Mouse (Mus musculus) lung, embryonic 16.5 days (tissue): Measurements from ENCODE around the gene Ugt1a10. TPM values are rescaled to one million over a fixed set of nuclear protein-coding genes. Genes with fewer than 3 reads are reported as not detected.
"Not testable (repeated sequence)": the region's sequence is repeated elsewhere in the genome, so short reads cannot be mapped to it uniquely, and the experiment has no call there.

Experiments
- ATAC-seq: fragments of 200-750 bp; cut with Nextera tagmentation; 2 replicates; pipeline ENCODE4 v1.8.0; 2017; ENCODE audit warnings: low read depth, mild to moderate bottlenecking, moderate library complexity
- H3K27ac ChIP-seq: fragments of 300-500 bp; sonication (generic); 2 replicates; pipeline ENCODE4 v1.5.1; 2014; ENCODE audit warnings: mild to moderate bottlenecking, control low read depth, low read length
- H3K27me3 ChIP-seq: fragments of 300-500 bp; sonication (generic); 2 replicates; pipeline ENCODE4 v1.6.1; 2014; ENCODE audit warnings: low read depth, low read length, mixed read lengths; ENCODE audit not compliant: control insufficient read depth, insufficient read depth
- H3K36me3 ChIP-seq: fragments of 300-500 bp; sonication (generic); 2 replicates; pipeline ENCODE4 v1.6.1; 2014; ENCODE audit warnings: low read length; ENCODE audit not compliant: control insufficient read depth, insufficient read depth
- H3K4me1 ChIP-seq: fragments of 300-500 bp; sonication (generic); replicated peaks from 2 replicates; pipeline ENCODE4 v1.6.1; 2014; ENCODE audit warnings: low read length, mixed read lengths; ENCODE audit not compliant: control insufficient read depth, insufficient read depth
- H3K4me2 ChIP-seq: fragments of 300-500 bp; sonication (generic); 2 replicates; pipeline ENCODE4 v1.6.1; 2014; ENCODE audit warnings: low read depth, low read length, control low read depth
- H3K4me3 ChIP-seq: fragments of 300-500 bp; sonication (generic); 2 replicates; pipeline ENCODE4 v1.5.1; 2014; ENCODE audit warnings: mild to moderate bottlenecking, low read length, control low read depth
- H3K9ac ChIP-seq: fragments of 300-500 bp; sonication (generic); 2 replicates; pipeline ENCODE4 v1.6.1; 2014; ENCODE audit warnings: low read length, control low read depth
- H3K9me3 ChIP-seq: fragments of 300-500 bp; sonication (generic); 2 replicates; pipeline ENCODE4 v1.6.1; 2016; ENCODE audit warnings: low read length; ENCODE audit not compliant: control insufficient read depth
- WGBS: fragments of 180-500 bp; shearing (Covaris S2); extraction: QIAGEN DNeasy Blood & Tissue Kit; methylation state at CpG from one replicate; pipeline ENCODE4 v1.1.7; 2014; 5-methylcytosine and 5-hydroxymethylcytosine counted together
- polyA plus RNA-seq: library from polyadenylated mRNA; unstranded; fragments of >200 nt; fragmentation: Nextera tagmentation; extraction: Ambion mirVana; gene quantifications from 2 replicates; pipeline ENCODE4 v1.2.1, GENCODE M21; 2015

Gene Ugt1a10
- polyA plus RNA-seq, 1 experiment from 2014 or later, result not detected

GRCm38 (mm10) chr1:88025244-88025643 lies 29.9 kb upstream of the Ugt1a10 start:
- H3K9me3 ChIP-seq, H3K9ac ChIP-seq, H3K4me3 ChIP-seq, H3K4me2 ChIP-seq, ATAC-seq, H3K36me3 ChIP-seq, H3K27ac ChIP-seq, H3K27me3 ChIP-seq, H3K4me1 ChIP-seq: not testable (repeated sequence)
- WGBS, result 42% methylated on average over 3 of the region's 3 CpGs

GRCm38 (mm10) chr1:88043044-88043443 lies 12.1 kb upstream of the Ugt1a10 start:
- H3K4me3 ChIP-seq, H3K9ac ChIP-seq, H3K36me3 ChIP-seq, H3K4me1 ChIP-seq, H3K9me3 ChIP-seq, H3K27ac ChIP-seq, ATAC-seq, H3K4me2 ChIP-seq, H3K27me3 ChIP-seq: not testable (repeated sequence)
- WGBS, result 65% methylated on average over 1 of the region's 2 CpGs

- not testable (repeated sequence) for H3K27ac ChIP-seq, H3K4me1 ChIP-seq, H3K9ac ChIP-seq, H3K9me3 ChIP-seq, ATAC-seq, H3K27me3 ChIP-seq, H3K4me2 ChIP-seq, H3K36me3 ChIP-seq, H3K4me3 ChIP-seq
- WGBS, result 39% methylated on average over 3 of the region's 5 CpGs
These were observed 10.3 kb upstream of the Ugt1a10 start for GRCm38 (mm10) chr1:88044832-88045437.

GRCm38 (mm10) chr1:88047408-88047807 lies 7.8 kb upstream of the Ugt1a10 start:
- H3K27ac ChIP-seq, result not testable (repeated sequence)

GRCm38 (mm10) chr1:88066472-88067102 lies 11.4 kb downstream of the Ugt1a10 start:
- H3K27me3 ChIP-seq, H3K27ac ChIP-seq, H3K4me3 ChIP-seq, H3K36me3 ChIP-seq, H3K4me2 ChIP-seq, ATAC-seq, H3K9me3 ChIP-seq, H3K9ac ChIP-seq, H3K4me1 ChIP-seq: not testable (repeated sequence)
- WGBS, result 58% methylated on average over 1 of the region's 2 CpGs

More at GRCm38 (mm10) chr1:88047408-88047807, 7.8 kb upstream of the Ugt1a10 start:
- not testable (repeated sequence) for H3K4me1 ChIP-seq, H3K9me3 ChIP-seq, H3K4me3 ChIP-seq, ATAC-seq, H3K27me3 ChIP-seq, H3K9ac ChIP-seq, H3K4me2 ChIP-seq, H3K36me3 ChIP-seq
- WGBS, result 82% methylated on average over 2 of the region's 2 CpGs

- WGBS, result 35% methylated on average over 2 of the region's 2 CpGs
- H3K9me3 ChIP-seq, result no peaks in the 10 kb centered on the region
- no peak for ATAC-seq
- H3K27me3 ChIP-seq, result no peaks in the 10 kb centered on the region; the same call in 1 of the 2 replicates
- no peaks in the 10 kb centered on the region for H3K4me1 ChIP-seq
- no peaks in the 10 kb centered on the region for H3K36me3 ChIP-seq
- no peak within 1 kb of the TSS for H3K27ac ChIP-seq
- H3K4me2 ChIP-seq, result no peak within 1 kb of the TSS
- no peak within 1 kb of the TSS for H3K9ac ChIP-seq
- no peak within 1 kb of the TSS for H3K4me3 ChIP-seq
These were observed 15.3 kb downstream of the Ugt1a10 start, which contains the start of gene Ugt1a9 for GRCm38 (mm10) chr1:88070495-88070894. Gene Ugt1a9 (plus strand): TSS chr1:88070800.

- Histone ChIP-seq H3K9me3 (no peaks in the 10 kb centered on the region), H3K4me1 (no peaks in the 10 kb centered on the region), H3K9ac (no peak overlapping the region), H3K36me3 (no peaks in the 10 kb centered on the region), H3K4me3 (no peak overlapping the region), H3K27ac (no peak overlapping the region), H3K27me3 (no peaks in the 10 kb centered on the region; the same call in 1 of the 2 replicates), H3K4me2 (no peak overlapping the region)
- WGBS, result 51% methylated on average over 4 of the region's 4 CpGs
- ATAC-seq, result no peak
These were observed 15.7 kb downstream of the Ugt1a10 start for GRCm38 (mm10) chr1:88070902-88071301.

- Histone ChIP-seq H3K9me3 (no peaks in the 10 kb centered on the region), H3K36me3 (no peaks in the 10 kb centered on the region), H3K9ac (no peak overlapping the region), H3K27me3 (no peaks in the 10 kb centered on the region; the same call in 1 of the 2 replicates), H3K4me3 (no peak overlapping the region), H3K4me2 (no peak overlapping the region), H3K27ac (no peak overlapping the region), H3K4me1 (no peaks in the 10 kb centered on the region)
- WGBS, result 64% methylated on average over 2 of the region's 2 CpGs
- no peak for ATAC-seq
These were observed 19.3 kb downstream of the Ugt1a10 start for GRCm38 (mm10) chr1:88074471-88074870.

GRCm38 (mm10) chr1:88077128-88077527 lies 21.9 kb downstream of the Ugt1a10 start:
- Histone ChIP-seq H3K4me1 (no peaks in the 10 kb centered on the region), H3K4me2 (no peak overlapping the region), H3K27me3 (no peaks in the 10 kb centered on the region; the same call in 1 of the 2 replicates), H3K9ac (no peak overlapping the region), H3K27ac (no peak overlapping the region), H3K9me3 (no peaks in the 10 kb centered on the region), H3K36me3 (no peaks in the 10 kb centered on the region), H3K4me3 (no peak overlapping the region)
- WGBS, result 67% methylated on average over 1 of the region's 1 CpGs
- ATAC-seq, result no peak
